Mouse (Mus musculus): ENCODE measurements around the gene Trpc4ap. TPM values are rescaled to one million over a fixed set of nuclear protein-coding genes. Genes with fewer than 3 reads are reported as not detected.

The Trpc4ap gene
- polyA plus RNA-seq, 1 experiment from 2014 or later, result 129 TPM

DNA sequence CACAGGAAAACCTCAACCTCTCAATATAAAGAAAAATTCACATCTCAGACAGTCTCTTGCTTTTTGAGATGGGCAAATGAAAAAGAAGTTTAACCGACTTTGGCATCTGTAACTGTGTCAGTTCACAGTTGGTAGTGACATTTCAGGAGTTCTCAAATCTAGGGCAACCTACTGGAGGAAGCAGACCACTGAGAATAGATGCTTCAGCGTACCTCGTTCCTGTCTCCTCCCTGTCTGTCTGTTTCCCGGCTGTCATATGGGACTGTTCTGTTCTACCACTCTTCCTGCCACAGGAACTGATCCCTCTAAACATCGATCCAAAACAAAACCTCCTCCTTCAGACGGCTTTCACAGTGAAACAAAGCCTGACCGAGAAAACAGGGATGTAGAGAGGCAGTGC is 46.4 kb downstream of the Trpc4ap start:
- Histone ChIP-seq H3K36me3 (ENCODE audit: control insufficient read depth, insufficient read depth, low read length) (peaks cover 91% of the 10 kb centered on the region), H3K9me3 (ENCODE audit: control insufficient read depth, low read length) (no peaks in the 10 kb centered on the region), H3K9ac (ENCODE audit: low read length) (no peak overlapping the region), H3K4me3 (ENCODE audit: low read depth, low read length) (no peak overlapping the region), H3K27ac (ENCODE audit: low read depth) (no peak overlapping the region), H3K4me2 (ENCODE audit: low read length) (no peak overlapping the region), H3K27me3 (replicated peaks; ENCODE audit: control insufficient read depth, insufficient read depth, low read length) (no peaks in the 10 kb centered on the region), H3K4me1 (replicated peaks; ENCODE audit: control insufficient read depth, insufficient read depth, low read length) (no peaks in the 10 kb centered on the region)
- WGBS, result 89% methylated on average over 7 of the region's 7 CpGs
- DNase-seq (ENCODE audit: low spot score) (no peak), ATAC-seq (replicated peaks; ENCODE audit: low FRiP score, low TSS enrichment, low read depth) (no peak)

DNA sequence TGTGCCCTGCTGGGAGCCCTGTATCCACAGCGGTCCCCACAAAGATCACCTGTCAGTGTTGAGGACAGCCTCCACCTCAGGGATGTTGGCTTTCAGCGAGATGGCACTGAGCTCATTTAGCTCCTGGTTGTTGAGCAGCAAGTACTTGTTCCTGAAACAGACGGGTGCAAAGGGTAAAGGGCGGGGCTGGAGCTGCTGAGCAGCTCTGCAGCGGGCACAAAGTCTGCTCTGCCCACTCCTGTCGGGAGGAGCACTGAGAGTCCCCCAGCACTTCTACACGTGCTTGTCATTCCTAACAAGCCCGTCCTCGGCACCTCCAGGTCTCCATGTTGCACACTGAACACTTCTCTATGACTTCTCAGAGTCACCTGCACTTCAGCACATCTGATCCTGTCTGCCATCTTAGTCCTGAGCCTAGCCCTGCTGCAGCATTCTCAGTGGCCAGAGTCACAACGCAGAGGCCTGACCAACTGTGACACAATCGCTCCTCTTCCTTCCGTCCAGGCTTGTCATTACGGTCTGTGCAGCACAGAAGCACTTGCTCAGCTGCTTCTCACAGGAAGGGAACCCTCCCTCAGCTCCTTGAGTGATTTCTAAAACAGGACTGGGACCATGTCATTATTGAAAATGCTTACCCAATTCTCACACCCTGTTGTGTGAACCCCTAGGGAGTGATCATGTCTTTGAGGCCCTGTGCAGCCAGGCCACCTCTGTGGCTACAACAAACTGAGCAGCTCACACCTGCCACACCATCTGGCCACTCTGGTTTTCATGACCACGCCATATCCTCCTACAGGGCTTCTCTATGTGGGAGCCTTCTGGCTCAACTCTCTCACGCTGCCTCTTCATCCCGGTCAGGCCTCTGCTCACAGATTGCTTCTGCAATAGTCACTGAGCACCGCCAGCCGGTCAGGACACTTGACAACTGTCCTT is 50.4 kb downstream of the Trpc4ap start:
- H3K4me3 ChIP-seq (ENCODE audit: low read depth, low read length), result no peak overlapping the region
- WGBS, result 82% methylated on average over 18 of the region's 18 CpGs
- peak; percentile 64 for ATAC-seq (replicated peaks; ENCODE audit: low FRiP score, low TSS enrichment, low read depth)
- H3K27me3 ChIP-seq (replicated peaks; ENCODE audit: control insufficient read depth, insufficient read depth, low read length), result no peaks in the 10 kb centered on the region
- no peak for DNase-seq (ENCODE audit: low spot score)
- H3K27ac ChIP-seq (ENCODE audit: low read depth), result no peak overlapping the region
- H3K9ac ChIP-seq (ENCODE audit: low read length), result no peak overlapping the region
- H3K36me3 ChIP-seq (ENCODE audit: control insufficient read depth, insufficient read depth, low read length), result peaks cover 94% of the 10 kb centered on the region
- no peaks in the 10 kb centered on the region for H3K4me1 ChIP-seq (replicated peaks; ENCODE audit: control insufficient read depth, insufficient read depth, low read length)
- H3K9me3 ChIP-seq (ENCODE audit: control insufficient read depth, low read length), result no peaks in the 10 kb centered on the region
- no peak overlapping the region for H3K4me2 ChIP-seq (ENCODE audit: low read length)

DNA sequence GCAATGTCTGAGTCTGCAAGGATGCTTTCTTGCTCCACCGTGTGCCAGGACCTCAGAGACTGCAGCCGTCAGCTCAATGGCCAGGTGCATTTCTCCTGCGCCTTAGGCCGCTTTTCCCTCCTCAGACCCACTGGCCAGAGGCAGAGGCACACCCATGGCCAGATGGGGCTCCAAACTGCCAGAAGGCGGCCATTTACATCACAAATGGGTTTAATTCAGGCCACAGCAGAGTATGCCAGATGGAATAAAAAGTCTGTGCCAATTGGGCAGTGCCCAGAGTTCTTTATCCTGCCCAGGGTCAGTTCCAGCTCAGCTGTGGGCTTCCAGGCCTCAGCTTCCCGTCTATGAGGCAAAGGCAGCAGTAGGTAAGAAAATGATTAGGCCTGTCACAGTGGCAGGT is 51.5 kb downstream of the Trpc4ap start:
- ATAC-seq (replicated peaks; ENCODE audit: low FRiP score, low TSS enrichment, low read depth) (no peak), DNase-seq (ENCODE audit: low spot score) (no peak)
- H3K4me3 ChIP-seq (ENCODE audit: low read depth, low read length), result no peak overlapping the region
- no peaks in the 10 kb centered on the region for H3K27me3 ChIP-seq (replicated peaks; ENCODE audit: control insufficient read depth, insufficient read depth, low read length)
- H3K9me3 ChIP-seq (ENCODE audit: control insufficient read depth, low read length), result no peaks in the 10 kb centered on the region
- H3K36me3 ChIP-seq (ENCODE audit: control insufficient read depth, insufficient read depth, low read length), result peaks cover 96% of the 10 kb centered on the region
- H3K4me1 ChIP-seq (replicated peaks; ENCODE audit: control insufficient read depth, insufficient read depth, low read length), result no peaks in the 10 kb centered on the region
- no peak overlapping the region for H3K4me2 ChIP-seq (ENCODE audit: low read length)
- H3K9ac ChIP-seq (ENCODE audit: low read length), result no peak overlapping the region
- 87% methylated on average over 6 of the region's 6 CpGs for WGBS
- no peak overlapping the region for H3K27ac ChIP-seq (ENCODE audit: low read depth)

DNA sequence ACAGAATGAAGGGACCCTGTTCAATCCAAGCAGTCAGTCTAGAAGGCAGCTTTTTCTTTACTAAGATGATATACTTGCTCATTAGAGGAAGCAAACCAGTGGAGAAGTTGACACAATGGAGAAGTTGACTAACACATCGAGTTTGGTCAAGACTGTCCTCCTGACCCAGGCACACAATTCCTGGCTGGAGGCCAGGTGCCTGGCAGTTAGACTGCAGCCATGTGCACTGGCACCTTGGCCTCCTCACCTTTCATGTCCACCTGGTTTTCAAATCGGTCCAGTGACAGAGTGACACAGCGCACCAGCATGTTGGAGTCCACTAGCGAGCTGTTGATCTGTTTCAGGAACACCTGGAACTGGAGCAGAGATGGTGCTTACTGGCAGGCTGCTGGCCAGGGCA is 54.8 kb downstream of the Trpc4ap start:
- DNase-seq (ENCODE audit: low spot score) (no peak), ATAC-seq (replicated peaks; ENCODE audit: low FRiP score, low TSS enrichment, low read depth) (no peak)
- Histone ChIP-seq H3K9ac (ENCODE audit: low read length) (no peak overlapping the region), H3K9me3 (ENCODE audit: control insufficient read depth, low read length) (no peaks in the 10 kb centered on the region), H3K4me1 (replicated peaks; ENCODE audit: control insufficient read depth, insufficient read depth, low read length) (no peaks in the 10 kb centered on the region), H3K27ac (ENCODE audit: low read depth) (no peak overlapping the region), H3K27me3 (replicated peaks; ENCODE audit: control insufficient read depth, insufficient read depth, low read length) (peaks cover 8% of the 10 kb centered on the region), H3K4me2 (ENCODE audit: low read length) (no peak overlapping the region), H3K36me3 (ENCODE audit: control insufficient read depth, insufficient read depth, low read length) (peaks cover 95% of the 10 kb centered on the region), H3K4me3 (ENCODE audit: low read depth, low read length) (no peak overlapping the region)
- WGBS, result 94% methylated on average over 4 of the region's 4 CpGs

DNA sequence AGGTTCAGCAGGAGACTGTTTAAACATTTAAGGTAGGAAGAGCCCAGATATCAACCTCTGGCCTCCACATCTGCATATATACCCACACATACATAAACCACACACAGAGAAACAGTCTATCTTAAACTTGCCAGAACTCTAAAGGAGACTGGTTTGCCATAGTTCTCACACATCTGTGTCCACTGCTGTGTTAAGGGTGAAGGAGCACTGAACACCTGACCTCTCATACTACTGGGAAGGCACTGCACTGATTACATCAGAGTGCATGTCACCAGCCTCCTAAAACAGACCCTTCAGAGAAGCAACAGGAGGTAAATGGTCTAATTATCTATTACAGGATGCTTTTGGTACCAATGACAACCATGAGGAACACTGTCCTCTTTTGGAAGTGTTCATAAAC is 55.3 kb downstream of the Trpc4ap start:
- Histone ChIP-seq H3K27ac (ENCODE audit: low read depth) (no peak overlapping the region), H3K4me1 (replicated peaks; ENCODE audit: control insufficient read depth, insufficient read depth, low read length) (no peaks in the 10 kb centered on the region), H3K9me3 (ENCODE audit: control insufficient read depth, low read length) (no peaks in the 10 kb centered on the region), H3K4me2 (ENCODE audit: low read length) (no peak overlapping the region), H3K4me3 (ENCODE audit: low read depth, low read length) (no peak overlapping the region), H3K36me3 (ENCODE audit: control insufficient read depth, insufficient read depth, low read length) (peaks cover 93% of the 10 kb centered on the region), H3K9ac (ENCODE audit: low read length) (no peak overlapping the region), H3K27me3 (replicated peaks; ENCODE audit: control insufficient read depth, insufficient read depth, low read length) (peaks cover 13% of the 10 kb centered on the region)
- no peak for DNase-seq (ENCODE audit: low spot score)
- no peak for ATAC-seq (replicated peaks; ENCODE audit: low FRiP score, low TSS enrichment, low read depth)

DNA sequence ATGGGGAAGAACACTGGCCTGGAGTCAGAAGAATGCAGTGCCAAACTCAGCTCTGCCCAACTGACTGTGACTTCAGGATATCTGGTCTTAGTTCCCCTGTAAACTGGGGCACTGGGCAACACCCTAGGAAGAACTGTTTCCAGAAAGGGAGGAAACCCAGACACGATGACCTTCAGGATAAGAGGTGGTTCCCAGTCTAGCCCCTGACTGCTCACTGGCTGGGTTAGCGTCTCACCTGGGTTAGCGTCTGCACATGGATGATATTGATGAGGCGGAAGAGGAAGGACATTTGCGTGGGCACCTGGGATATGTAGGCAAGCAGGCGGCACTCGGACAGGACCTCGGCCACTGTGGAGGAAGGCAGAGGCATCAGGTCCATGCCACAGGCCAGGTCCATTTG is 56.2 kb downstream of the Trpc4ap start:
- Histone ChIP-seq H3K4me3 (ENCODE audit: low read depth, low read length) (no peak overlapping the region), H3K9ac (ENCODE audit: low read length) (no peak overlapping the region), H3K9me3 (ENCODE audit: control insufficient read depth, low read length) (no peaks in the 10 kb centered on the region), H3K27me3 (replicated peaks; ENCODE audit: control insufficient read depth, insufficient read depth, low read length) (peaks cover 22% of the 10 kb centered on the region), H3K36me3 (ENCODE audit: control insufficient read depth, insufficient read depth, low read length) (peaks cover 84% of the 10 kb centered on the region), H3K4me2 (ENCODE audit: low read length) (no peak overlapping the region), H3K4me1 (replicated peaks; ENCODE audit: control insufficient read depth, insufficient read depth, low read length) (no peaks in the 10 kb centered on the region), H3K27ac (ENCODE audit: low read depth) (no peak overlapping the region)
- WGBS, result 94% methylated on average over 8 of the region's 8 CpGs
- DNase-seq (ENCODE audit: low spot score) (no peak), ATAC-seq (replicated peaks; ENCODE audit: low FRiP score, low TSS enrichment, low read depth) (no peak)

DNA sequence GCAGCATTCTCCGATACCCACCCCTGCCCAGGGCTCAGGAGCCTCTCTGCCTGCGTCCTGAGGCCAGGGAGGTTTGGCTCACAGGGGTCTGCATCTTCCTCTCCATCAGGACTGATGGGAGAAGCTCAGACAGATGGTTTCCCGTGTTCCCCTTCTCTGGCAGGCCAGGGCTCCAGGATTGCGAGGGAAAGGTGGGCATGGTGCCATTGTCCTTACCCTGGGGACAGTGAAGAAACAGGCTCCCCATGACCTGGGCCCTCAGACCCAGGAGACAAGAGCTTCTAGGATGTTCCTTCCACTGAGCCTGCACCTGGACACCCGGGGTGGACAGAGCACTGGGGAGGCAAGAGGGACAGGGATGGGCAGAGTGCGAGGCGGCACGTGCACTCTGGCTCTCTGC is 57.6 kb downstream of the Trpc4ap start:
- Histone ChIP-seq H3K9me3 (ENCODE audit: control insufficient read depth, low read length) (no peaks in the 10 kb centered on the region), H3K27ac (ENCODE audit: low read depth) (no peak overlapping the region), H3K4me3 (ENCODE audit: low read depth, low read length) (no peak overlapping the region), H3K9ac (ENCODE audit: low read length) (no peak overlapping the region), H3K4me2 (ENCODE audit: low read length) (no peak overlapping the region), H3K27me3 (replicated peaks; ENCODE audit: control insufficient read depth, insufficient read depth, low read length) (peaks cover 36% of the 10 kb centered on the region), H3K36me3 (ENCODE audit: control insufficient read depth, insufficient read depth, low read length) (peaks cover 71% of the 10 kb centered on the region), H3K4me1 (replicated peaks; ENCODE audit: control insufficient read depth, insufficient read depth, low read length) (peaks cover 2% of the 10 kb centered on the region)
- 91% methylated on average over 8 of the region's 8 CpGs for WGBS
- ATAC-seq (replicated peaks; ENCODE audit: low FRiP score, low TSS enrichment, low read depth), result no peak
- DNase-seq (ENCODE audit: low spot score), result no peak

DNA sequence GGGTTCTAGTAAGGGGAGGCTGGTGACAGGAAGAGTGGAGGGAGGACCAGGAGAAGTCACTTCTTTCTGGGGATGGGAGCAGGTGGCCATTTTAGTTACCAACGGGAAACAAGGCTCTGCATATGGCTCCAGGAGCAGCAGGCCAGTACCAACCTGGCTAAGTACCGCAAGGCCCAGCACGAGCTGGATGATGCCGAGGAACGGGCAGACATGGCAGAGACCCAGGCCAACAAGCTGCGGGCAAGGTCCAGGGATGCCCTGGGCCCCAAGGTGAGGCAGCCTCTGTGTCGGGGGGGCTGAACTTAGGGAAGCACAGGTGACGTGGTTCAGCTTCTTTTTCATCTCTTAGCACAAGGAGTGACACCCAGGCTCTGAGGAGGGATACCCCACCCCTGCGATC is 58.5 kb downstream of the Trpc4ap start:
- Histone ChIP-seq H3K4me2 (ENCODE audit: low read length) (no peak overlapping the region), H3K27ac (ENCODE audit: low read depth) (no peak overlapping the region), H3K9me3 (ENCODE audit: control insufficient read depth, low read length) (no peaks in the 10 kb centered on the region), H3K27me3 (replicated peaks; ENCODE audit: control insufficient read depth, insufficient read depth, low read length) (peaks cover 39% of the 10 kb centered on the region), H3K9ac (ENCODE audit: low read length) (no peak overlapping the region), H3K4me3 (ENCODE audit: low read depth, low read length) (no peak overlapping the region), H3K36me3 (ENCODE audit: control insufficient read depth, insufficient read depth, low read length) (peaks cover 64% of the 10 kb centered on the region), H3K4me1 (replicated peaks; ENCODE audit: control insufficient read depth, insufficient read depth, low read length) (peaks cover 5% of the 10 kb centered on the region)
- no peak for ATAC-seq (replicated peaks; ENCODE audit: low FRiP score, low TSS enrichment, low read depth)
- DNase-seq (ENCODE audit: low spot score), result no peak
- WGBS, result 89% methylated on average over 9 of the region's 9 CpGs

DNA sequence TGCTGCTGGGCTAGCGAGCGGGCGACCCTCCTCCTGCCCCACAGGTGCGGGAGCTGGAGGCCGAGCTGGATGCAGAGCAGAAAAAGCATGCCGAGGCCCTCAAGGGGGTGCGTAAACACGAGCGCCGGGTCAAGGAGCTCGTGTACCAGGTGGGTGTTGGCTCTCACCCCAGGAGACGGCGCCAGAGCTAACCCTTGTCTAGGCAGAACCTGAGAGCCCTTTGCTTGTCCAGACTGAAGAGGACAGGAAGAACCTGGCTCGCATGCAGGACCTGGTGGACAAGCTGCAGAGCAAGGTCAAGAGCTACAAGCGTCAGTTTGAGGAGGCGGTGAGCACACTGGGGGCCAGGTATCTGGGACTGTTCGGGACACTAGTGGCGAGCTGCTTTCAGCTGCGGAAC is 59.1 kb downstream of the Trpc4ap start:
- H3K9ac ChIP-seq (ENCODE audit: low read length), result no peak overlapping the region
- no peak for DNase-seq (ENCODE audit: low spot score)
- WGBS, result 56% methylated on average over 19 of the region's 19 CpGs
- no peak overlapping the region for H3K4me3 ChIP-seq (ENCODE audit: low read depth, low read length)
- peaks cover 57% of the 10 kb centered on the region for H3K36me3 ChIP-seq (ENCODE audit: control insufficient read depth, insufficient read depth, low read length)
- no peaks in the 10 kb centered on the region for H3K9me3 ChIP-seq (ENCODE audit: control insufficient read depth, low read length)
- H3K4me2 ChIP-seq (ENCODE audit: low read length), result no peak overlapping the region
- H3K27me3 ChIP-seq (replicated peaks; ENCODE audit: control insufficient read depth, insufficient read depth, low read length), result peaks cover 39% of the 10 kb centered on the region
- ATAC-seq (replicated peaks; ENCODE audit: low FRiP score, low TSS enrichment, low read depth), result no peak
- no peak overlapping the region for H3K27ac ChIP-seq (ENCODE audit: low read depth)
- peaks cover 5% of the 10 kb centered on the region for H3K4me1 ChIP-seq (replicated peaks; ENCODE audit: control insufficient read depth, insufficient read depth, low read length)
